Mouse (Mus musculus) C2C12 (cell line): ENCODE data around the gene Rcsd1. TPM values are rescaled to one million over a fixed set of nuclear protein-coding genes. Genes with fewer than 3 reads are reported as not detected.

Experiments
- H3K27me3 ChIP-seq: one replicate; pipeline ENCODE4 v1.6.1; 2011; ENCODE audit not compliant: control insufficient read depth, insufficient read depth, insufficient read length
- H3K36me3 ChIP-seq: one replicate; pipeline ENCODE4 v1.6.1; 2011; ENCODE audit not compliant: control insufficient read depth, insufficient read depth
- H3K4me3 ChIP-seq: one replicate; pipeline ENCODE4 v1.5.1; 2011; ENCODE audit warnings: mild to moderate bottlenecking, control low read depth; ENCODE audit not compliant: poor library complexity, insufficient read depth, severe bottlenecking
- H3K79me2 ChIP-seq: one replicate; pipeline ENCODE4 v1.6.1; 2011; ENCODE audit not compliant: control insufficient read depth, insufficient read depth
- H3K79me3 ChIP-seq: one replicate; pipeline ENCODE4 v1.6.1; 2011; ENCODE audit warnings: low read depth, control low read depth
- H3ac ChIP-seq: one replicate; pipeline ENCODE3; 2011; ENCODE audit warnings: low read depth; ENCODE audit not compliant: control insufficient read depth, insufficient read length
- CEBPB ChIP-seq: IDR thresholded peaks from one replicate; pipeline ENCODE4 v1.6.1; 2011; ENCODE audit warnings: low read depth, mild to moderate bottlenecking, control low read depth, moderate library complexity
- CTCF ChIP-seq: IDR thresholded peaks from one replicate; pipeline ENCODE4 v1.5.1; 2011; ENCODE audit not compliant: control insufficient read depth, insufficient read depth, insufficient read length
- FOSL1 ChIP-seq: IDR thresholded peaks from one replicate; pipeline ENCODE4 v1.8.0; 2011; ENCODE audit warnings: mild to moderate bottlenecking, low read length; ENCODE audit not compliant: poor library complexity, insufficient read depth, severe bottlenecking
- MAX ChIP-seq: IDR thresholded peaks from one replicate; pipeline ENCODE4 v1.6.1; 2011; ENCODE audit warnings: mild to moderate bottlenecking, control low read depth
- MYOD1 ChIP-seq: IDR thresholded peaks from one replicate; pipeline ENCODE4 v1.6.1; 2011; ENCODE audit warnings: low read depth; ENCODE audit not compliant: control insufficient read depth, insufficient read length
- MYOG ChIP-seq: IDR thresholded peaks from one replicate; pipeline ENCODE4 v1.6.1; 2011; ENCODE audit not compliant: control insufficient read depth, insufficient read length; ENCODE audit errors: extremely low read depth
- USF1 ChIP-seq: IDR thresholded peaks from one replicate; pipeline ENCODE4 v1.6.1; 2011; ENCODE audit warnings: low read depth, mild to moderate bottlenecking, control low read depth, moderate library complexity
- microRNA-seq: library from miRNA; unstranded; fragments of <30 nt; microRNA quantifications from one replicate; pipeline ENCODE4, GENCODE M21; 2019; ENCODE audit warnings: borderline microRNAs expressed
- polyA plus RNA-seq: library from polyadenylated mRNA; unstranded; fragments of >200 nt; fragmentation: generic; extraction: Trizol; gene quantifications from one replicate; pipeline ENCODE4 v1.2.1, GENCODE M21; 2012; ENCODE audit warnings: missing spikeins

Rcsd1 gene
- polyA plus RNA-seq, 1 experiment = 0.05 TPM

DNA sequence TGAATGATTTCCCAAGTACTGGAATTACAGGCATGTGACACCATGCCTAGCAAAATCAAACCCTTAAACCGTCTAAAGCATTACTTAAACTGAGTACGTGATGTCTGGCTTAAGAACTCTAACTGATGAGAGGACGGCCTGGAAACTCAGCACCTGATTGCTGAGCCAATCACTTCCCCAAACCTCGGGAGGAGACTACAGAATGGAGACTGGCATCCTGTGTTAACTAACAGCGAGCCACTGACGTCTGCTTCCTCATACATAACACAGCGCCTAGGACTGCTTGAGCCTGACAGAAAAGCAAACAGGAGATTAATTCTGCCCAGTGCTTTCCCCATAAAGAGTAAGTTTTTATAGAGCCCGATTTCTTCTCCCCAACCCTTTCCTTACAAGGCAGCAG, 105.4 kb downstream of the Rcsd1 start:
- H3K36me3 ChIP-seq = peaks cover 5% of the 10 kb centered on the region
- H3K27me3 ChIP-seq = no peaks in the 10 kb centered on the region
- no peaks in the 10 kb centered on the region for H3K79me2 ChIP-seq
- H3K4me3 ChIP-seq = no peak overlapping the region
- no peaks in the 10 kb centered on the region for H3K79me3 ChIP-seq
- H3ac ChIP-seq = no peak overlapping the region
- TF ChIP-seq MAX = no peak
- no peak for TF ChIP-seq CEBPB
- no peak for TF ChIP-seq MYOD1
- no peak for TF ChIP-seq USF1
- TF ChIP-seq CTCF = no peak
- no peak for TF ChIP-seq FOSL1
- no peak for TF ChIP-seq MYOG

DNA sequence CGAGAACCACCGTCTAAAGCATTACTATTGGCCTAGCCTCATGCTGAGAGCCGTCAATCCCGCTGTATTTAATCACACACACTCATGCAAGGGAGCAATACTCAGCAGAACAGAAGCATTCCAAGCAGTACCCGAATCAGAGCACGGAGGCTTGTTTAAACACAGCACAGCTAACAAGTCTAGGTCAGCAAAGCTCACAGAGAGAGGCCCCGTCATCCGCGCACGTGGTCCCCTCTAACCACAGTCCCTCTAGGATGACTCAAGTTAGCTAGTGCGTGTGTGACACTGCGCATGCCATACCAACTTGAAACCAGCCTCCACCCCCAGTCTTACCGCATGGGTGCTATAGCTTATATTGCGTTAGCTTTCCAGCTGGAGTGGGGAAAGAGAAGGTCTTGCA, 106.3 kb downstream of the Rcsd1 start:
- Histone ChIP-seq H3K4me3 (no peak overlapping the region), H3ac (no peak overlapping the region), H3K79me2 (no peaks in the 10 kb centered on the region), H3K79me3 (no peaks in the 10 kb centered on the region), H3K27me3 (no peaks in the 10 kb centered on the region), H3K36me3 (peaks cover 5% of the 10 kb centered on the region)
- TF ChIP-seq MYOG (no peak), CEBPB (no peak), CTCF (no peak), USF1 (no peak), MAX (no peak), MYOD1 (no peak), FOSL1 (no peak)

DNA sequence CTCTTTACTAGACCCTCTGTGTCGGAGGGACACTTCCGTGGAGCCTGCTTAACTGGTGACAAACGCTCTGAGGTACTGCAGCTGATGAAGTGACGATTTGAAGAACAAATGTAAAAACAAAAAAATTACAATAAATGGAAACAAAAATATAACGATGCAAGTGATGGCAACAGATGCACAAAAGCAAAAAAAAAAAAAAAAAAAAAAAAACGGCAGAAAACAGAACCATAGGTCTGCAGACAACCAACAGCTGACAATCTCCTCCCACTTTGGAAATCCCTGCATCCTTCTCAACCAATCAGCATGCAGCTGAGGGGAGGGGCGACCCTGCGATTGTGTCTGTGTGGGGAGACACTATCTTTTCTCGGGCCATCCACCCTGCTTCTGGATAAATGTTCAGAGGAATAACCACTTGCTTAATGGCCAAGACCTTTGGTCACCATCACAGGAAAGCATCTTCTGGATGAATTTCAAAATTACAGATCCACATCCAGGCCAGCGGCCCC, 107.7 kb downstream of the Rcsd1 start:
- Histone ChIP-seq H3K36me3 (no peaks in the 10 kb centered on the region), H3K79me2 (no peaks in the 10 kb centered on the region), H3ac (no peak overlapping the region), H3K27me3 (no peaks in the 10 kb centered on the region), H3K79me3 (no peaks in the 10 kb centered on the region), H3K4me3 (no peak overlapping the region)
- TF ChIP-seq MAX = no peak
- no peak for TF ChIP-seq MYOG
- TF ChIP-seq USF1 = no peak
- TF ChIP-seq FOSL1 = no peak
- no peak for TF ChIP-seq CTCF
- TF ChIP-seq CEBPB = no peak
- no peak for TF ChIP-seq MYOD1

Small RNAs within 50 kb of the gene (microRNA-seq; reads per million reads assigned to microRNA genes)
- not detected for gene Gm44458

Other genes with a start within 250 kb of the Rcsd1 start
- gene Dcaf6, start 249.3 kb downstream of the Rcsd1 start, polyA plus RNA-seq = 7.1 TPM
- 66.8 TPM for gene Mpc2, start 249.1 kb downstream of the Rcsd1 start, polyA plus RNA-seq
- not detected for gene Adcy10, start 224.6 kb downstream of the Rcsd1 start, polyA plus RNA-seq
- 32.1 TPM for gene Mpzl1, start 75.2 kb downstream of the Rcsd1 start, polyA plus RNA-seq
- 21.2 TPM for gene Creg1, start 54.0 kb upstream of the Rcsd1 start, polyA plus RNA-seq
- gene Cd247, start 78.9 kb upstream of the Rcsd1 start, polyA plus RNA-seq = 0.05 TPM